Mouse (Mus musculus): ENCODE data around the gene Rhot1.
"Not testable (repeated sequence)": the region's sequence is repeated elsewhere in the genome, so short reads cannot be mapped to it uniquely, and the experiment has no call there.

Rhot1 gene

GRCm38 (mm10) chr11:80193827-80194226 is 15.0 kb upstream of the Rhot1 start:
- DNase-seq (ENCODE audit: low spot score in 2 of 2) = no peak

- no peak for DNase-seq (ENCODE audit: low spot score in 2 of 2)
These were observed 12.5 kb upstream of the Rhot1 start for GRCm38 (mm10) chr11:80196351-80196750.

- DNase-seq (ENCODE audit: low spot score in 2 of 2) = no peak
These were observed 9.5 kb upstream of the Rhot1 start for GRCm38 (mm10) chr11:80199316-80199715.

- DNase-seq (ENCODE audit: low spot score in 2 of 2) = no peak
These were observed 9.0 kb upstream of the Rhot1 start for GRCm38 (mm10) chr11:80199773-80200172.

GRCm38 (mm10) chr11:80200326-80200725 is 8.5 kb upstream of the Rhot1 start:
- DNase-seq (ENCODE audit: low spot score in 2 of 2) = no peak

- no peak for DNase-seq (ENCODE audit: low spot score in 2 of 2)
These were observed 6.5 kb upstream of the Rhot1 start for GRCm38 (mm10) chr11:80202296-80202695.

GRCm38 (mm10) chr11:80204037-80204436 is 4.8 kb upstream of the Rhot1 start:
- no peak for DNase-seq (ENCODE audit: low spot score in 2 of 2)

GRCm38 (mm10) chr11:80204941-80205340 is 3.9 kb upstream of the Rhot1 start:
- DNase-seq (ENCODE audit: low spot score in 2 of 2) = no peak

GRCm38 (mm10) chr11:80208465-80208859 is 357 bp upstream of the Rhot1 start:
- no peak for DNase-seq (ENCODE audit: low spot score in 2 of 2)

GRCm38 (mm10) chr11:80210321-80210720 is 1.5 kb downstream of the Rhot1 start:
- no peak for DNase-seq (ENCODE audit: low spot score in 2 of 2)

GRCm38 (mm10) chr11:80212282-80212681 is 3.5 kb downstream of the Rhot1 start:
- no peak for DNase-seq (ENCODE audit: low spot score in 2 of 2)

GRCm38 (mm10) chr11:80215291-80215690 is 6.5 kb downstream of the Rhot1 start:
- no peak for DNase-seq (ENCODE audit: low spot score in 2 of 2)

- no peak for DNase-seq (ENCODE audit: low spot score in 2 of 2)
These were observed 10.0 kb downstream of the Rhot1 start for GRCm38 (mm10) chr11:80218657-80219293.

GRCm38 (mm10) chr11:80230066-80230465 is 21.2 kb downstream of the Rhot1 start:
- not testable (repeated sequence) for DNase-seq (ENCODE audit: low spot score in 2 of 2)

- DNase-seq (ENCODE audit: low spot score in 2 of 2) = no peak
These were observed 28.5 kb downstream of the Rhot1 start for GRCm38 (mm10) chr11:80237278-80237677.

GRCm38 (mm10) chr11:80238306-80238705 is 29.5 kb downstream of the Rhot1 start:
- DNase-seq (ENCODE audit: low spot score in 2 of 2) = no peak

- no peak for DNase-seq (ENCODE audit: low spot score in 2 of 2)
These were observed 38.2 kb downstream of the Rhot1 start for GRCm38 (mm10) chr11:80247026-80247425.

GRCm38 (mm10) chr11:80248531-80248930 is 39.7 kb downstream of the Rhot1 start:
- DNase-seq (ENCODE audit: low spot score in 2 of 2) = no peak

GRCm38 (mm10) chr11:80264137-80264536 is 55.3 kb downstream of the Rhot1 start:
- no peak for DNase-seq (ENCODE audit: low spot score in 2 of 2)

- no peak for DNase-seq (ENCODE audit: low spot score in 2 of 2)
These were observed 62.3 kb downstream of the Rhot1 start for GRCm38 (mm10) chr11:80271096-80271495.

GRCm38 (mm10) chr11:80275011-80275410 is 66.2 kb downstream of the Rhot1 start:
- DNase-seq (ENCODE audit: low spot score in 2 of 2) = no peak

GRCm38 (mm10) chr11:80278054-80278453 is 69.2 kb downstream of the Rhot1 start:
- DNase-seq (ENCODE audit: low spot score in 2 of 2) = no peak

GRCm38 (mm10) chr11:80283786-80284185 is 75.0 kb downstream of the Rhot1 start:
- no peak for DNase-seq (ENCODE audit: low spot score in 2 of 2)

- DNase-seq (ENCODE audit: low spot score in 2 of 2) = no peak
These were observed 75.8 kb downstream of the Rhot1 start for GRCm38 (mm10) chr11:80284641-80285040.

Measured in urinary bladder, postnatal 4 days (tissue).